Mouse (Mus musculus) midbrain, embryonic 15.5 days (tissue): ENCODE measurements around the gene Rcor1. TPM values are rescaled to one million over a fixed set of nuclear protein-coding genes. Genes with fewer than 3 reads are reported as not detected.

Experiments
- ATAC-seq: fragments of 200-750 bp; cut with Nextera tagmentation; replicated peaks from 2 replicates; pipeline ENCODE4 v1.8.0; 2017; ENCODE audit warnings: moderate TSS enrichment
- H3K27ac ChIP-seq: fragments of 300-500 bp; sonication (generic); 2 replicates; pipeline ENCODE4 v1.5.1; 2015; ENCODE audit warnings: mild to moderate bottlenecking, inconsistent platforms
- H3K27me3 ChIP-seq: fragments of 300-500 bp; sonication (generic); replicated peaks from 2 replicates; pipeline ENCODE4 v1.6.1; 2015; ENCODE audit warnings: inconsistent platforms
- H3K36me3 ChIP-seq: fragments of 300-500 bp; sonication (generic); replicated peaks from 2 replicates; pipeline ENCODE4 v1.6.1; 2015; ENCODE audit warnings: inconsistent platforms
- H3K4me1 ChIP-seq: fragments of 300-500 bp; sonication (generic); 2 replicates; pipeline ENCODE4 v1.6.1; 2015; ENCODE audit warnings: inconsistent platforms
- H3K4me2 ChIP-seq: fragments of 300-500 bp; sonication (generic); 2 replicates; pipeline ENCODE4 v1.6.1; 2015; ENCODE audit warnings: inconsistent platforms, mild to moderate bottlenecking, moderate library complexity
- H3K4me3 ChIP-seq: fragments of 300-500 bp; sonication (generic); 2 replicates; pipeline ENCODE4 v1.5.1; 2015; ENCODE audit warnings: mild to moderate bottlenecking, inconsistent platforms
- H3K9ac ChIP-seq: fragments of 300-500 bp; sonication (generic); 2 replicates; pipeline ENCODE4 v1.6.1; 2015; ENCODE audit warnings: mild to moderate bottlenecking, inconsistent platforms
- H3K9me3 ChIP-seq: fragments of 300-500 bp; sonication (generic); 2 replicates; pipeline ENCODE4 v1.6.1; 2016; ENCODE audit warnings: inconsistent platforms
- WGBS: fragments of 180-500 bp; shearing (Covaris S2); methylation state at CpG from one replicate; pipeline ENCODE4 v1.1.7; 2015; ENCODE audit warnings: mixed read lengths; 5-methylcytosine and 5-hydroxymethylcytosine counted together
- polyA plus RNA-seq: library from polyadenylated mRNA; unstranded; fragments of >200 nt; fragmentation: Nextera tagmentation; extraction: Ambion mirVana; gene quantifications from 2 replicates; pipeline ENCODE4 v1.2.1, GENCODE M21; 2015

Rcor1 gene
- polyA plus RNA-seq, 1 experiment from 2014 or later, result 4.7 TPM

DNA sequence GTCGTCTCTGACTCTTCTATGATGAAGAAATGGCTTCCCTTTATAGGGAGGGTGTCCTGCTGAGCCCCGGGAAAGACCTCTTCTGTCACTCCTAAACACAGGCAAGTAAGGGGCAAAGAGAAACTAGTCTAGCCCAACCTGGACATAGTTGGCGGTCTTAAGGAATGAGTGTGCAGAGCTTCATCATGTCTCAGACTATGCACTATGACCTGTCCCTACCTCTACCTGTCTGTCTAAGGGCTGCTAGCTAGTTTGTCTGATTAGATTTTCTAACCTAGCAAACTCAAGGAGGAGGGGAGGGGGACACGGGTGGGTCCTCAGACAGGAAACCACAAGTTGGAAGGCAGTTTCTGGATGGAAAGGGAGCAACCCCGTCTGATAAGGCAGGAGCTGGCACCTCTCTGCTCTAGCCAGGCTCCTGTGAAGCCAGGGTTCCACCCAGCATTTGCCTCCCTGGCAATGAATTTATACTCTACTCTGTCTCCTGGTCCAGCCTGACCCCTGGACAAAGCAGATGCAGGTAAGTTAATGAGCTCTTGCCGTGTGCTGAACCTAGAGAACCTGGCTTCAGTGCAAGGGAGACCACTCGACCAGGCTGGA lies 9.8 kb upstream of the Rcor1 start:
- 76% methylated on average over 7 of the region's 7 CpGs for WGBS
- Histone ChIP-seq H3K9me3 (no peaks in the 10 kb centered on the region), H3K4me3 (no peak overlapping the region), H3K4me2 (no peak overlapping the region), H3K36me3 (no peaks in the 10 kb centered on the region), H3K27ac (no peak overlapping the region), H3K9ac (no peak overlapping the region), H3K4me1 (no peaks in the 10 kb centered on the region), H3K27me3 (no peaks in the 10 kb centered on the region)
- no peak for ATAC-seq

DNA sequence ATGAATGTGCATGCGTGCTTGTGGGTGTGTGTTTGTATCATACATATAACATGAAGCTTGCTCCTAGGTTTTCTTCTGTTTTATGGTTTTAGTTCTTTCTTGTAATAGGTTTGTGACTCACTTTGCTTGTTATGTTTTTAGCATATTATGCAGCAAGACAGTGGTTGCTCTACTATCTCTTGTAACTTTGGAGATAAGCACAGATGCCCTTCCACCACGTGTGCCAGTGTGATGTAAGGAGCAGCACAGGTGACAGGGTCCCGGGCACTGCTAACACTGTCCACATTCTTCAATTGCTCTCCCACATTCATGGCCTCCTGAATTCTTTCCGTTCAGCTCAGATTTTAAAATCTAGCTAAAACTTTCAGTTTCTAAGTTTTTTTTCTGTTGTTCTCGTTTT lies 6.3 kb upstream of the Rcor1 start:
- WGBS, result 87% methylated on average over 5 of the region's 5 CpGs
- peaks cover 3% of the 10 kb centered on the region for H3K4me1 ChIP-seq
- H3K36me3 ChIP-seq, result no peaks in the 10 kb centered on the region
- H3K4me2 ChIP-seq, result no peak overlapping the region
- H3K27me3 ChIP-seq, result no peaks in the 10 kb centered on the region
- H3K9ac ChIP-seq, result no peak overlapping the region
- no peak overlapping the region for H3K4me3 ChIP-seq
- H3K9me3 ChIP-seq, result no peaks in the 10 kb centered on the region
- H3K27ac ChIP-seq, result no peak overlapping the region
- no peak for ATAC-seq

GRCm38 (mm10) chr12:111035182-111035824 lies 3.8 kb upstream of the Rcor1 start:
- no peaks in the 10 kb centered on the region for H3K9me3 ChIP-seq
- ATAC-seq, result no peak
- H3K4me2 ChIP-seq, result no peak overlapping the region
- H3K9ac ChIP-seq, result no peak overlapping the region
- peaks cover 6% of the 10 kb centered on the region for H3K4me1 ChIP-seq
- H3K36me3 ChIP-seq, result no peaks in the 10 kb centered on the region
- 62% methylated on average over 12 of the region's 12 CpGs for WGBS
- no peak overlapping the region for H3K27ac ChIP-seq
- no peaks in the 10 kb centered on the region for H3K27me3 ChIP-seq
- H3K4me3 ChIP-seq, result no peak overlapping the region

DNA sequence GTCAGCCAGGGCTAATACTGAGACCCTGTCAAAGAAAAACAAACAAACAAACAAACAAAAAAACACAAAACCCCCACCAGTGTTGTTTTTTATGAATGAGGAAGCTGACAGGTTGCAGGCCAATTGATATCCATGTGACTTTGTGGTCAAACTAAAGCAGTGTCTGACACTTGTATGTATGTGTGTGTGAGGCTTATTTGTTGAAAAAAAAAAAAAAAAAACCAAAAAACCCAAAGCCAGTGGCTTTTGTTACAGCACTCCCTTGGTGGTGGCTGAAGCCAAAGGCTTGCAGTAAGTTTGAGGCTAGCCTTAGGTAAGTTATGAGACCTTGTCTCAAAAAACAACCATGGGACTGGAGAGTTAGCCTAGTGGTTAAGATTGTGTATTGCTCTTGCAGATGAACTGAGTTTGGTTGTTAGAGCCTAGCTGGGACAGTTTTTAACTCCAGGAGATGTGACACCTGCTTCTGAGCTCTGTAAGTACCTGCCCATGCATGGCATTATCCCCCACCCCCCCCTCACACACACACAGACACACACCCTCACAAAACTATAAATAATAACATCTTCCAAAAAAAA lies 2.9 kb upstream of the Rcor1 start:
- Histone ChIP-seq H3K27me3 (no peaks in the 10 kb centered on the region), H3K4me3 (no peak overlapping the region), H3K4me1 (peaks cover 16% of the 10 kb centered on the region), H3K9ac (no peak overlapping the region), H3K9me3 (no peaks in the 10 kb centered on the region), H3K27ac (no peak overlapping the region), H3K4me2 (no peak overlapping the region), H3K36me3 (no peaks in the 10 kb centered on the region)
- ATAC-seq, result no peak

DNA sequence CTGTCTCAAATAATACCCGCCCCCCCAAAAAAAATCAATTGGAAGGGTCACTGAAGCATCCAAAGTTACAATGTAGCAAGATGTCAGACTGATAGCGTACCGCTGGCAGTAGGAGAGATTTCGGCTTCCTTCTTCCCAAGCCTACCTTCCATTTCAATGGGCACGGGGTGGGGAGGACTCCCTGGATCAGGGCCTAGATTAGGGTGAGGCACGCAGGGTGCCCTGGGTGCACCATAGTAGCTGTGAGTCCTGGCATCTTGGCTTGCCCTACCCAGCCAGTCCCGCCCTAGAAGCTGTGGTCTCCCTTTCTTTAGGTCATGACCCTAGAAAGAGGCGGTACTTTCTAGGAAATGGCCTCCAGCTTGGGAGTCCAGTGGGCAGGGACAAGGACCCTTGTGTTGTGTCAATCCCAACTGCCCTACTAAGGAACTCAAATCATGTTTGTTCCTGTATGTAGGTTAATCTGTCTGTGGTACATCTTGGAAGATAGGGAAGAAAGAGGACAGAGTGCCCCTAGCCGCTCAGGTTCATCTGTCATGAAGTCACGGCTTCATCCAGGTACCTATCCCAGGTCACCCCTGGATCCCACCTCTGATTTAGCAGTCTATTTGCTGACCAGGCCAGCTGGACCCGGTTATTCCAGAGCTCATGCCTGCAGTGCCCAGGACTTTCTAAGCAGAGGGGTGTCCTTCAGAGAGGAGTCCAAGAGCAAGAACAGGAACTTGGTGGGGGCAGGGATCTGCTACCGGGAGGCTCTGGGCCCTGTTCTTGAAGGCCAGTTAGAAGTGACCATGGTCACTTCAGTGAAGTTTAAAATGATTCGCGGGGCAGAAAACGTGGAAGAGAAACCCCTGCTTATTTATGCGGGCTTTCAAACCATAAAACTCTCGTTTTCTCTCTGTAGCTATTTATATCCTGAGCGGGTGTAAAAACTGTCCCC lies 1.6 kb upstream of the Rcor1 start:
- H3K4me1 ChIP-seq, result peaks cover 20% of the 10 kb centered on the region
- 58% methylated on average over 18 of the region's 18 CpGs for WGBS

DNA sequence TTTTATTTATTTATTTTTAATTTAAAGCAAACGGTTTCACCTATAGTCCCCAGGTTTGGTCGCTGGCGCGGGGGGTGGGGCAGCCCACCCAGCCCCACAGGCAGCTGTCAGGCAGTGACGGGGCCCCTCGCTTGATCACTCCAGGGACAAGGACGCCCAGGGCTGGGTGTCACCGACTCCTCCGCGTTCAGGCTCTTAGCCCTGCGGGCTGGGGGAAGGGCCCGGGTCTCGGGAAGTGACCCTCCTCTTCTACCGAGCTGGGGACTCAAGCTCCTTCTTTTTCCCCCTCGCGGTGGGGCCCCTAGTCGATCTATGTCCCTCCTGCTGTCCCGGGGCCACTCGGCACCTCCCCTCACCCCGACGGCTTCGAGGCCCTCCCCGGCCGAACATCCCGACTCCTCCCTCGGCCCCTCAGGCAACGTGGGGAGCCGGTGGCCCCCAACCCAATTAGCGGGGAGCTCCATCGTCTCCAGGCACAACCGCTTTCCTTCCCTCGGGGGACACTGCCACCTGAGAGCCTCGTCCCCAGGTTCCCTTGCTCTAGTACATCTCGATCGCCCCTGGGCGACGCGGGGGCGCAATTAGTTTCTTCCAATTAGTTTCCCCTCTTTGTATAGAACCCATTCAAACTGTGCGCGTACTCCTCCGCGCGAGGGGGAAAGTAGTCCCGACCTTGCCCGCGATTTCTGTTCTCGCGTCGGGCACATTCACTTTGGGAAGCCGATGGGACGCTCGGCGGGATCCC lies 748 bp upstream of the Rcor1 start:
- peak; percentile 73 for ATAC-seq
- Histone ChIP-seq H3K36me3 (no peaks in the 10 kb centered on the region), H3K4me3 (peak overlapping the region; percentile 90), H3K4me2 (peak overlapping the region; percentile 94), H3K9ac (peak overlapping the region; percentile 69), H3K4me1 (peaks cover 20% of the 10 kb centered on the region), H3K27ac (peak overlapping the region; percentile 99), H3K9me3 (no peaks in the 10 kb centered on the region), H3K27me3 (no peaks in the 10 kb centered on the region)
- WGBS, result under 1% methylated on average over 54 of the region's 54 CpGs

More for the DNA sequence above, 1.6 kb upstream of the Rcor1 start:
- H3K4me3 ChIP-seq, result peak overlapping the region; percentile 90
- ATAC-seq, result no peak
- H3K36me3 ChIP-seq, result no peaks in the 10 kb centered on the region
- H3K27ac ChIP-seq, result peak overlapping the region; percentile 99
- H3K9me3 ChIP-seq, result no peaks in the 10 kb centered on the region
- peak overlapping the region; percentile 69 for H3K9ac ChIP-seq
- H3K4me2 ChIP-seq, result peak overlapping the region; percentile 94
- no peaks in the 10 kb centered on the region for H3K27me3 ChIP-seq

- Histone ChIP-seq H3K36me3 (no peaks in the 10 kb centered on the region), H3K4me2 (peak overlapping the region; percentile 70), H3K27me3 (no peaks in the 10 kb centered on the region), H3K27ac (peak overlapping the region; percentile 99), H3K4me3 (peak overlapping the region; percentile 90), H3K9ac (peak overlapping the region; percentile 76), H3K4me1 (peaks cover 20% of the 10 kb centered on the region), H3K9me3 (no peaks in the 10 kb centered on the region)
- ATAC-seq, result no peak
- WGBS, result under 1% methylated on average over 57 of the region's 65 CpGs
Measured at GRCm38 (mm10) chr12:111039771-111040530, 800 bp downstream of the Rcor1 start.

- H3K9ac ChIP-seq, result peak overlapping the region; percentile 76
- WGBS, result 0% methylated on average over 3 of the region's 3 CpGs
- H3K4me2 ChIP-seq, result peak overlapping the region; percentile 70
- ATAC-seq, result no peak
- H3K27me3 ChIP-seq, result no peaks in the 10 kb centered on the region
- H3K4me1 ChIP-seq, result peaks cover 20% of the 10 kb centered on the region
- no peaks in the 10 kb centered on the region for H3K36me3 ChIP-seq
- peak overlapping the region; percentile 90 for H3K4me3 ChIP-seq
- H3K27ac ChIP-seq, result no peak overlapping the region
- H3K9me3 ChIP-seq, result no peaks in the 10 kb centered on the region
Measured at GRCm38 (mm10) chr12:111040531-111040860, 1.3 kb downstream of the Rcor1 start.

GRCm38 (mm10) chr12:111041196-111041595 lies 2.0 kb downstream of the Rcor1 start:
- H3K4me2 ChIP-seq, result peak overlapping the region; percentile 70

DNA sequence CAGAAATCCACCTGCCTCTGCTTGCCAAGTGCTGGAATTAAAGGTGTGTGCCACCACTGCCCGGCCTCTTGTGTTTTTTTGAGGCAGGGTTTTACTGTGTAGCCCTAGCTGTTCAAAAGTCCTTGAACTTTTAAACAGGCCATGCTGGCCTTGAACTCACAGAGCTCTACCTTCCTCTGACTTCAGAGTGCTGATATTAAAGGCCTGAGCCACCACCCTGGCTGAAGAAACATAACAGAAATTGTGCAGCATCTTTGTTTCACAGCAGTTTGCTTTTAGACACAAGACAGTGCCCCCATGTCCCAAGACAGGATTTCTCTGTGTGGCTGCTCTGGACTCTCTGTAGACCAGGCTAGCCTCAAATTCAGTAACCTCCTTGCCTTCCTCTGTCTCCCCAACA lies 3.2 kb downstream of the Rcor1 start:
- no peak for ATAC-seq
- Histone ChIP-seq H3K9ac (no peak overlapping the region), H3K4me3 (no peak overlapping the region), H3K27me3 (no peaks in the 10 kb centered on the region), H3K27ac (no peak overlapping the region), H3K36me3 (no peaks in the 10 kb centered on the region), H3K4me1 (peaks cover 20% of the 10 kb centered on the region), H3K9me3 (no peaks in the 10 kb centered on the region), H3K4me2 (no peak overlapping the region)
- WGBS, result 97% methylated on average over 1 of the region's 1 CpGs

More at GRCm38 (mm10) chr12:111041196-111041595, 2.0 kb downstream of the Rcor1 start:
- H3K27ac ChIP-seq, result no peak overlapping the region
- H3K9me3 ChIP-seq, result no peaks in the 10 kb centered on the region
- ATAC-seq, result no peak
- peaks cover 20% of the 10 kb centered on the region for H3K4me1 ChIP-seq
- 42% methylated on average over 4 of the region's 4 CpGs for WGBS
- H3K27me3 ChIP-seq, result no peaks in the 10 kb centered on the region
- H3K4me3 ChIP-seq, result peak overlapping the region; percentile 90
- H3K9ac ChIP-seq, result no peak overlapping the region
- H3K36me3 ChIP-seq, result no peaks in the 10 kb centered on the region

DNA sequence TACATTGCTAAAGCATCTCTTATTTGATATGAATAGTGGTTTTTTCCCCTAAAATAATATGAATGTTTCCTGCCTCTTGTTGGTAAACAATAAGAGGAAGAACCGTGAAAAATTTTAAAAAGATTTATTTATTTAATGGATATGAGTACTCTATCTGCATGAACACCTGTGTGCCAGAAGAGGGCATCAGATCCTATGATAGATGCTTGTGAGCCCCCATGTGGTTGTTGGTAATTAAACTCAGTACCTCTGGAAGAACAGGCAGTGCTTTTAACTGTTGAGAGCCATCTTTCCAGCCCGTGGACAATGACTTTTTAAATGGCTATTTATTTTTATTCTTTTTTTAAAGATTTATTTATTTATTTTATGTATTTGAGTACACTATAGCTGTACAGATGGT lies 5.7 kb downstream of the Rcor1 start:
- 91% methylated on average over 2 of the region's 2 CpGs for WGBS
- H3K4me1 ChIP-seq, result peaks cover 16% of the 10 kb centered on the region
- no peak for ATAC-seq

More for the DNA sequence above, 5.7 kb downstream of the Rcor1 start:
- H3K4me3 ChIP-seq, result no peak overlapping the region
- no peaks in the 10 kb centered on the region for H3K27me3 ChIP-seq
- no peak overlapping the region for H3K27ac ChIP-seq
- H3K36me3 ChIP-seq, result no peaks in the 10 kb centered on the region
- no peak overlapping the region for H3K9ac ChIP-seq
- H3K9me3 ChIP-seq, result no peaks in the 10 kb centered on the region
- no peak overlapping the region for H3K4me2 ChIP-seq
